In genomic region chr4:145295589-145296300, GRCm38 (mm10) we compare ENCODE assay signal across 8 mouse cellular contexts. TPM values are rescaled to one million over a fixed set of nuclear protein-coding genes. Genes with fewer than 3 reads are reported as not detected.
DNase-seq lines count a peak whose midpoint lies in the region; ATAC-seq lines count a peak whose summit lies in the region.

No protein-coding gene starts in this region.

- peak; percentile 43 for ATAC-seq in granulocyte monocyte progenitor cell, adult 5-6 weeks (replicated peaks; ENCODE audit: poor library complexity, severe bottlenecking)

- peak; percentile 85 to 86 for DNase-seq in cerebellum, postnatal 10 days
- no peak for DNase-seq in cerebellum, adult 9-10 months
- peak; percentile 65 for DNase-seq in ES-CJ7 (ENCODE audit: low read depth, low spot score)
- peak; percentile 24 to 30 for DNase-seq in cerebellum, postnatal 36 days
- DNase-seq in layer of hippocampus, adult 9-10 months (ENCODE audit: low spot score), result peak; percentile 61
- DNase-seq in lung, postnatal 36 days, result peak; percentile 68
- peak; percentile 21 to 30 for DNase-seq in right cerebral cortex, postnatal 36 days (ENCODE audit: low spot score in 2 of 2)

RNA-seq across cellular contexts. Expression of gene Tnfrsf8, which starts 19.2 kb away (rescaled TPM):
- 0.49 TPM in 1 of 2 replicates, not detected in the other for total RNA-seq in granulocyte monocyte progenitor cell, adult 5-6 weeks (2014; fragmentation: Nextera tagmentation)
- total RNA-seq in granulocyte monocyte progenitor cell, adult 5-6 weeks (2017), result 1.1 and 1.8 TPM in 2 replicates

RNA-seq across cellular contexts. Expression of gene Tnfrsf1b, which starts 49.1 kb away (rescaled TPM):
- 41.1 and 42.9 TPM in 2 replicates for total RNA-seq in granulocyte monocyte progenitor cell, adult 5-6 weeks (2014; fragmentation: Nextera tagmentation)
- 33.8 and 37.0 TPM in 2 replicates for total RNA-seq in granulocyte monocyte progenitor cell, adult 5-6 weeks (2017)
